Mouse (Mus musculus) heart, postnatal 14 days (tissue): ENCODE measurements around the gene Tspear. TPM values are rescaled to one million over a fixed set of nuclear protein-coding genes. Genes with fewer than 3 reads are reported as not detected.
"Not testable (repeated sequence)": the region's sequence is repeated elsewhere in the genome, so short reads cannot be mapped to it uniquely, and the experiment has no call there.

ENCODE experiments used
- DNase-seq, 2 experiments: peaks; one replicate each; pipeline ENCODE4 v3.0.0; 2021 to 2022
- intact Hi-C: fragments of 180-260 bp; cut with DNase I; formaldehyde crosslinking; loops from one replicate; pipeline ENCODE4 v1.15.1; 2025
- total RNA-seq, 2 experiments: library from RNA; stranded (reverse); gene quantifications; 2 replicates each; pipeline ENCODE4 v1.2.3; 2021

Tspear gene
- total RNA-seq, 2 experiments from 2014 or later, result 0.17 TPM; not detected in 1

DNA sequence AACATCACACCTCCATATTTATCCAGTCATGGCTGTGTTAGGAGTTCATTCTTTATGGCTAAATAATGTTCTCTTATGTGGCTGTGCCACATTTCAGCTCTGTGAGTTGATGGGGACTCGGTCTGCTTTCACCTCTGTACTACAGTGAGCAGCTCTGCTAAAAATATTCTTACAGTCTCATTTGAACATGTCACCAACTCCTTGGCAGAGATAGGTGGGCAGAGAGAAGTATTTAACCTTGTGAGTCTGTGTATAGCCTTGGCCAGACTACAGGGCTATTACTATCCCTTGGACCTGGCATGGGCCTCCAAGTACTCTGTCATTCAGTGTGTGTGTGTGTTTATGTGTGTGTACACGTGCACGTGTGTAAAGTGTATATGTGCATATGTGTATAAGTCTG, 85.8 kb downstream of the Tspear start:
- intact Hi-C loops, DNase-seq: not testable (repeated sequence)

- DNase-seq, intact Hi-C loops: not testable (repeated sequence)
These were observed 90.5 kb downstream of the Tspear start, which contains the start of gene Gm7138 for GRCm38 (mm10) chr10:77776844-77777243. Gene Gm7138, minus strand, starts transcription at chr10:77776944.

DNA sequence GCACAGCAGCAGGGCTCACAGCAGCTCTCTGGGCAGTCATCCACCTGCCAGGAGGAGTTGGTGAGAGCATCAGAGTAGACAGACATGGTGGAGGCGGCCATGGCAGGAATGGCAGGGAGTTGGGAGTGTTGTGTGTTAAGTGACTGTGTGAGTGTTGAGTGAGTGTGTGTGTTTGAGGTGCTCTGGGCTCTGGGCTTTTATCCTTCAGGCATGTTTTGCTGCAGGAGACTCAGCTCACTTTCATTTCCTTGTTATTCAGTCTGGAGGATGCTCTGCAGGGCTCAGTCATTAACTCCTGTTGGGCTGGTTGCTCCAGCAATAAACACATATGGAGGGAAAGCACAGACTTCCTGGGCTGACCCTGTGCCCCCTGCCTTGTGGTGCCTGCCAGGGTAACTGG, 96.1 kb downstream of the Tspear start, which contains the start of gene Gm3250:
Gene Gm3250, minus strand, starts transcription at position 101 of the 400 bp plus-strand sequence.
- DNase-seq, intact Hi-C loops: not testable (repeated sequence)

DNA sequence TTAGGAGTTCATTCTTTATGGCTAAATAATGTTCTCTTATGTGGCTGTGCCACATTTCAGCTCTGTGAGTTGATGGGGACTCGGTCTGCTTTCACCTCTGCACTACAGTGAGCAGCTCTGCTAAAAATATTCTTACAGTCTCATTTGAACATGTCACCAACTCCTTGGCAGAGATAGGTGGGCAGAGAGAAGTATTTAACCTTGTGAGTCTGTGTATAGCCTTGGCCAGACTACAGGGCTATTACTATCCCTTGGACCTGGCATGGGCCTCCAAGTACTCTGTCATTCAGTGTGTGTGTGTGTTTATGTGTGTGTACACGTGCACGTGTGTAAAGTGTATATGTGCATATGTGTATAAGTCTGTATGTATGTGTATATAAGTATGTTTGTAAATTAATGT, 97.0 kb downstream of the Tspear start:
- intact Hi-C loops, DNase-seq: not testable (repeated sequence)

- peak; percentile 17 to 56 for DNase-seq
- intact Hi-C loops, result not testable (repeated sequence)
These were observed 101.5 kb downstream of the Tspear start, which contains the start of gene Gm7137 for GRCm38 (mm10) chr10:77787876-77788275. Gene Gm7137, minus strand, starts transcription at chr10:77788200.

DNA sequence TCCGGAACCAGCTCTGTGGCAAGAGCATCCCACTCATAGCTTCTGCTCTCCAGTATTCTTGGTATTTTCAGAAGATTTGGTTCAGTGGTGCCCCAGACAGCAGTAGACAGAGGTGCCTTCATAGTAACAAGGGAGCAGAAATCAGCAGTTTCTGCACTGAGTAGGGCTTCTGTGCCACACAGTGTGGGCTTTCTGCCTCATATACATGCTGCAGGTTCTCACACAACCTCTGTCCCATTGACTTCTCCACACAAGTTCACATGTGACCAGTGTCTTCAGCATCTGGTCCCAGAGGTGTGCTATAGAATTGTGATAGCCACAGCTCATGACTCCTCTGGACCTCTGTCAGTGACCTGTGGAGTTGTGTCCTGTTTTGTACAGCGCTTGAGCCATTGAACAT, 102.3 kb downstream of the Tspear start:
- DNase-seq, result no peak
- intact Hi-C loops, result no loop called here

- no peak for DNase-seq
- intact Hi-C loops, result no loop called here
These were observed 108.6 kb downstream of the Tspear start, which contains the start of gene Gm9639 for GRCm38 (mm10) chr10:77794976-77795375. Gene Gm9639, minus strand, starts transcription at chr10:77795076.

- DNase-seq, result peak in 1 of 2 experiments; percentile 28
- intact Hi-C loops, result no loop called here
These were observed 111.3 kb downstream of the Tspear start for GRCm38 (mm10) chr10:77797677-77798076.

- intact Hi-C loops, result not testable (repeated sequence)
These were observed 112.0 kb downstream of the Tspear start for GRCm38 (mm10) chr10:77798164-77798920.

DNA sequence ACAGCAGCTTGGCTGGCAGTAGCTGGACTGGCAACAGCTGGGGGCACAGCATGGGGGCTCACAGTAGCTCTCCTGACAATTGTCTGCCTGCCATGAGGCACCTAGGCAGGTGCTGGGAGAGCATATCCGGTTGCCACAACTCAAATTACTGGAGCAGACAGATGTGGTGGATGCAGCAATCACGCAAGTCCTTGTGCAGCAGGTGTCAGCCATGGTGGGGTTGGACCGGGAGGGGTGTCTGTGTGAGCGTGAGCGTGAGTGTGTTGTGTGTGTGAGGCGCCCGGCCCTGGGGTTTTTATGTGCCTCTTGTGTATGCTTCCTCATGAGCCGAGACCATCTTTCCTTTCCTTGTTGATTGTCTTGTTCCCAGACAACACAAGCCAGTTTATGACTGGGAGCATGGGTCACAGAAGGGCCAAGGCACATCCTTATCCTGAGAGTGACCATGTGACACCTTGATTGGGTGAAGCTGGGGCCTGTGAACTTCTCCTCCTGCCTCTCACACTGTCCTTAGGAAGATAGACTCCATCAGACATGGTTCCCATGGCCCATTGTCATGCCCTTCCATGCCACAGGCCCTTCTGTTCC, 112.6 kb downstream of the Tspear start, which contains the start of gene Gm19668:
Gene Gm19668, minus strand, starts transcription at position 213 of the 588 bp plus-strand sequence.
- intact Hi-C loops, result no loop called here
- no peak for DNase-seq

More at GRCm38 (mm10) chr10:77798164-77798920, 112.0 kb downstream of the Tspear start:
- DNase-seq, result peak; percentile 17 to 37

DNA sequence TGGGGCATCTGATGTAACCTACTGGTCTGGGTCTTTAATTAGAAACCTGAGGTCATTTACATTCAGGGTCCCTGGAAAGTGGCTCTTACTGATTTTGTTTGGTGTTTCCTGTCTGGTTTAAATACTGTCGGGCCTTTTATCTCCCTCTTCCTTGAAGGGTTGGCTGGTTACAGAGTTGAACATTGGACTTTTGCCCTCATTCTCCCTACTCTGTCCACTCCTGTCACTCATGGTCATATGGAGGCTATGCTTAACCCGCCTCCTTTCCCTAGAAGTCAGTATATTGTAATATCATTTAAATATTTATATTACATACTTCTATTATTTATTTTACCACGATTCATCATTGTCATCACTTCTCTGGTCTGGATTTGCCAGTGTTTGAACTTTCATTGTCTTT, 117.7 kb downstream of the Tspear start:
- intact Hi-C loops, result no loop called here
- no peak for DNase-seq

DNA sequence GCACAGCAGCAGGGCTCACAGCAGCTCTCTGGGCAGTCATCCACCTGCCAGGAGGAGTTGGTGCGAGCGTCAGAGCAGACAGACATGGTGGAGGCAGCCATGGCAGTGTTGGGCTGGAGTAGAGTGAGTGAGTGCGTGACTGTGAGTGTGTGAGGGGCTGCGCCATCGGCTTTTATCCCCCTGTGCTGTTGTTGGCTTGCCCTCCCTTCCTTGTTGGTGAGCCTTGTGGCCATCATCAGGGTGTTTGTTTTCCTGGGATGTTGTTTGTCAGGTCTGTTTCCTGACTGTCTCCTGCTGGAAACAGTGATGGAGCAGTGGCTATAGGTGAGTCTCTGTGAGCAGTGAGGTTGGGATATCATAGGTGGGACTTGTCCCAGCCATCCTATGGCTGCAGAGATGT, 125.4 kb downstream of the Tspear start, which contains the start of gene Gm9507:
Gene Gm9507, minus strand, starts transcription at position 101 of the 400 bp plus-strand sequence.
- intact Hi-C loops, result no loop called here
- no peak for DNase-seq

GRCm38 (mm10) chr10:77814382-77814781, 128.0 kb downstream of the Tspear start, which contains the start of gene Gm2696:
Gene Gm2696, plus strand, starts transcription at chr10:77814682.
- no peak for DNase-seq
- intact Hi-C loops, result no loop called here

- intact Hi-C loops, result loop anchor here (5.0 kb wide), 1 partner anchor 188 kb away; no protein-coding TSS in a partner anchor
These were observed 129.1 kb downstream of the Tspear start for GRCm38 (mm10) chr10:77815514-77815913.

GRCm38 (mm10) chr10:77818523-77818922, 132.2 kb downstream of the Tspear start:
- intact Hi-C loops, result loop anchor here (5.0 kb wide), 1 partner anchor 191 kb away; no protein-coding TSS in a partner anchor
- DNase-seq, result no peak

More at GRCm38 (mm10) chr10:77815514-77815913, 129.1 kb downstream of the Tspear start:
- DNase-seq, result peak; percentile 18 to 35

- intact Hi-C loops, result loop anchor here (5.0 kb wide), 1 partner anchor 192 kb away; no protein-coding TSS in a partner anchor
- DNase-seq, result no peak
These were observed 132.8 kb downstream of the Tspear start for GRCm38 (mm10) chr10:77819203-77819602.

- intact Hi-C loops, result no loop called here
- DNase-seq, result no peak
These were observed 140.6 kb downstream of the Tspear start, which contains the start of gene Krtap10-4 for GRCm38 (mm10) chr10:77826951-77827350. Gene Krtap10-4, minus strand, starts transcription at chr10:77827095.

GRCm38 (mm10) chr10:77835647-77836046, 149.3 kb downstream of the Tspear start, which contains the start of gene Krtap10-10:
Gene Krtap10-10, plus strand, starts transcription at chr10:77835947.
- no peak for DNase-seq
- intact Hi-C loops, result no loop called here

DNA sequence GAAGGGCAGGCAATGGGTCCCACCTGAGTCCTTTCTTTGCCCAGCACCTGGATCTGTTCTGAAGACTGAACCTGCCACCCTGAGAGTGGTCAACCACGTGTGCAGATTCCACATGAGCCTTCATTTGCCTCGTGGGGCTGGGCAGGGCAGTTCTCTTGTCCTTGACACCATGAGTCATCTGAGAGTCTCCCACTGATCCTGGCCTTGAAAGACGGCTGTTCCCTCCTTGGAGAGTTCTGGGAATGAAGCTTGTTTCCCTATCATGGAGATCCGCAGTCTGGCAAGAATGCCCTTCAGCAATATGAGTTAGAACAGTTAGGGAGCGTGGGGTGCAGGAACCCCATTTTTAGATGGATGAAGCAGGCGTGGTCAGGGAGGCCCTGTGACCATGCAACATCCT, 152.6 kb downstream of the Tspear start:
- intact Hi-C loops, result no loop called here
- DNase-seq, result no peak

DNA sequence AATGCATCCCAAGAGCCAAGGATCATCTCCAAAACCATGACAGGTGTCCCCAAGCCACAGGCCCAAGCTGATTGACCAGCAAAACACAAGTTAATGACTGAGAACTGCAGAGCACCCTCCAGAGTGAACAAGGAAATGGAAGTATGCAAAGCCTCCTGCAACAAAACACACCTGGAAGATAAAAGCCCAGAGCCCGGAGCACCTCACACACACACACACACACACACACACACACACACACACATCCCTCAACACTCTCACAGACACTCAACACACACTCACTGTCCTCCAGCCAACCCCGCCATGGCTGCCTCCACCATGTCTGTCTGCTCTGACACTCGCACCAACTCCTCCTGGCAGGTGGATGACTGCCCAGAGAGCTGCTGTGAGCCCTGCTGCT, 160.1 kb downstream of the Tspear start, which contains the start of gene Gm36176:
Gene Gm36176, plus strand, starts transcription at position 301 of the 400 bp plus-strand sequence.
- intact Hi-C loops, result no loop called here
- DNase-seq, result no peak

DNA sequence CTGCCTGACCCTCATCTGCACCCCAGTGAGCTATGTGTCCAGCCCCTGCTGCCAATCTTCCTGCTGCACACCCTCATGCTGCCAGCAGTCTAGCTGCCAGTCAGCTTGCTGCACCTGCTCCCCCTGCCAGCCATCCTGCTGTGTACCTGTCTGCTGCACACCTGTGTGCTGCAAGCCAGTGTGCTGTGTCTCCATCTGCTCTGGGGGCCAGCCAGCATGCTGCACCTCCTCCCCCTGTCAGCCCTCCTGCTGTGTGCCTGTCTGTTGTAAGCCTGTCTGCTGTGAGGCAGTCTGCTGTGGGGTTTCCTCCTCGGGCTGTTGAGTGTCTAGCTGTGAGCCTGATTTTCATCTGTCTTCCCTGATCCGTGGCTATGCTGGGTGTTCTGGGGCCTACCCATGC, 160.6 kb downstream of the Tspear start:
- intact Hi-C loops, result no loop called here
- DNase-seq, result no peak
